Mouse (Mus musculus): Measurements from ENCODE around the gene Heatr9. TPM values are rescaled to one million over a fixed set of nuclear protein-coding genes. Genes with fewer than 3 reads are reported as not detected.

Heatr9 gene
- polyA plus RNA-seq, 1 experiment from 2014 or later = not detected

Other genes with a start within 250 kb of the Heatr9 start
- 0.12 and 0.21 TPM in 2 replicates for gene Slfn14, start 235.4 kb downstream of the Heatr9 start, polyA plus RNA-seq (2016; fragmentation: Nextera tagmentation; extraction: Ambion mirVana)
- gene Ap2b1, start 223.2 kb downstream of the Heatr9 start, polyA plus RNA-seq (2016; fragmentation: Nextera tagmentation; extraction: Ambion mirVana) = 73.5 and 89.6 TPM in 2 replicates
- 17.0 and 18.0 TPM in 2 replicates for gene Pex12, start 219.6 kb downstream of the Heatr9 start, polyA plus RNA-seq (2016; fragmentation: Nextera tagmentation; extraction: Ambion mirVana)
- 3.9 and 6.5 TPM in 2 replicates for gene Rasl10b, start 113.0 kb downstream of the Heatr9 start, polyA plus RNA-seq (2016; fragmentation: Nextera tagmentation; extraction: Ambion mirVana)
- 0.09 TPM in 1 of 2 replicates, not detected in the other for gene Gas2l2, start 92.7 kb downstream of the Heatr9 start, polyA plus RNA-seq (2016; fragmentation: Nextera tagmentation; extraction: Ambion mirVana)
- gene 1700020L24Rik, start 84.5 kb downstream of the Heatr9 start, polyA plus RNA-seq (2016; fragmentation: Nextera tagmentation; extraction: Ambion mirVana) = 0.54 TPM in 1 of 2 replicates, not detected in the other
- gene Mmp28, start 59.1 kb downstream of the Heatr9 start, polyA plus RNA-seq (2016; fragmentation: Nextera tagmentation; extraction: Ambion mirVana) = 1.2 and 1.6 TPM in 2 replicates
- gene Taf15, start 49.1 kb downstream of the Heatr9 start, polyA plus RNA-seq (2016; fragmentation: Nextera tagmentation; extraction: Ambion mirVana) = 11.2 and 12.6 TPM in 2 replicates
- not detected in 2 replicates for gene Ccl5, start 8.3 kb upstream of the Heatr9 start, polyA plus RNA-seq (2016; fragmentation: Nextera tagmentation; extraction: Ambion mirVana)
- gene Ccl9, start 56.5 kb upstream of the Heatr9 start, polyA plus RNA-seq (2016; fragmentation: Nextera tagmentation; extraction: Ambion mirVana) = 1.2 and 1.4 TPM in 2 replicates
- 1.7 and 2.1 TPM in 2 replicates for gene Ccl6, start 70.9 kb upstream of the Heatr9 start, polyA plus RNA-seq (2016; fragmentation: Nextera tagmentation; extraction: Ambion mirVana)
- gene Rpl9-ps1, start 123.4 kb upstream of the Heatr9 start, polyA plus RNA-seq (2016; fragmentation: Nextera tagmentation; extraction: Ambion mirVana) = not detected in 2 replicates
- gene Ccl3, start 127.2 kb upstream of the Heatr9 start, polyA plus RNA-seq (2016; fragmentation: Nextera tagmentation; extraction: Ambion mirVana) = 0.97 and 1.3 TPM in 2 replicates
- gene Ccl4, start 140.4 kb upstream of the Heatr9 start, polyA plus RNA-seq (2016; fragmentation: Nextera tagmentation; extraction: Ambion mirVana) = 0.57 TPM in 1 of 2 replicates, not detected in the other
- not detected in 2 replicates for gene Wfdc17, start 181.8 kb upstream of the Heatr9 start, polyA plus RNA-seq (2016; fragmentation: Nextera tagmentation; extraction: Ambion mirVana)
- not detected in 2 replicates for gene Wfdc18, start 186.8 kb upstream of the Heatr9 start, polyA plus RNA-seq (2016; fragmentation: Nextera tagmentation; extraction: Ambion mirVana)
- gene Wfdc21, start 224.8 kb upstream of the Heatr9 start, polyA plus RNA-seq (2016; fragmentation: Nextera tagmentation; extraction: Ambion mirVana) = not detected in 2 replicates
- gene Heatr6, start 231.5 kb upstream of the Heatr9 start, polyA plus RNA-seq (2016; fragmentation: Nextera tagmentation; extraction: Ambion mirVana) = 31.0 and 35.1 TPM in 2 replicates

All from midbrain, embryonic 10.5 days (tissue).